In genomic region chr1:58465042-58465441, GRCm38 (mm10) we compare ENCODE assay signal across 22 mouse cellular contexts. TPM values are rescaled to one million over a fixed set of nuclear protein-coding genes. Genes with fewer than 3 reads are reported as not detected.
DNase-seq lines count a peak whose midpoint lies in the region; ATAC-seq and TF ChIP-seq lines count a peak whose summit lies in the region.
"Had no signal": no experiment of that assay in that cellular context is flagged by ENCODE, and none has a peak within 500 bp of the region (broad histone marks: within the 10 kb centered on the region; RNA-seq: fewer than 3 reads in every experiment).

No protein-coding gene starts in this region.

- no peak for DNase-seq in cerebellum, postnatal 4 days (ENCODE audit: low spot score in 2 of 2)
- peak; percentile 60 for DNase-seq in cerebellum, adult 11-12 months
- DNase-seq in cerebellum, adult 9-10 months, result peak; percentile 65
- peak; percentile 60 to 73 for DNase-seq in cerebellum, postnatal 25 days
- DNase-seq in gastrocnemius, adult 2 months, result no peak
- no peak for DNase-seq in urinary bladder, postnatal 4 days (ENCODE audit: low spot score in 2 of 2)
- DNase-seq: adrenal gland, adult 8-10 months; adrenal gland, postnatal 36 days; B cell, adult 2 months; forebrain, postnatal 0 days; gastrocnemius, postnatal 14 days; heart, postnatal 36 days; kidney, adult 8-10 months had no signal

- intact Hi-C loops in gastrocnemius, adult 2 months (cut with DNase I), result no loop called here

- no peak overlapping the region for H3K27ac ChIP-seq in gastrocnemius, adult 2 months
- H3K27ac ChIP-seq in forebrain, embryonic 13.5 days, result no peak overlapping the region
- H3K27ac ChIP-seq: embryonic facial prominence, embryonic 13.5 days; forebrain, embryonic 12.5 days; hindbrain, embryonic 15.5 days had no signal

- H3K9me3 ChIP-seq in forebrain, embryonic 13.5 days (replicated peaks), result no peaks in the 10 kb centered on the region
- H3K9me3 ChIP-seq: embryonic facial prominence, embryonic 13.5 days; forebrain, embryonic 12.5 days; G1E; heart, embryonic 12.5 days; hindbrain, embryonic 15.5 days had no signal

- H3K4me2 ChIP-seq in forebrain, embryonic 13.5 days, result no peak overlapping the region
- H3K4me2 ChIP-seq: embryonic facial prominence, embryonic 13.5 days; forebrain, embryonic 12.5 days; heart, embryonic 12.5 days; hindbrain, embryonic 15.5 days had no signal

- 89% methylated on average over 4 of the region's 4 CpGs for WGBS in forebrain, embryonic 13.5 days

- peak; percentile 83 for ATAC-seq in cerebellum, adult (ENCODE audit: insufficient number of reproducible peaks, low FRiP score, low TSS enrichment)
- ATAC-seq in forebrain, embryonic 13.5 days, result no peak
- ATAC-seq: CD4-positive, CD25-positive, alpha-beta regulatory T cell, adult 4 months; forebrain, postnatal 0 days; intestine, embryonic 16.5 days had no signal

- H3K4me1 ChIP-seq in forebrain, embryonic 13.5 days, result no peaks in the 10 kb centered on the region
- H3K4me1 ChIP-seq: embryonic facial prominence, embryonic 13.5 days; forebrain, embryonic 12.5 days; heart, embryonic 12.5 days; hindbrain, embryonic 15.5 days had no signal

- H3K9ac ChIP-seq in forebrain, embryonic 13.5 days, result no peak overlapping the region
- H3K9ac ChIP-seq: embryonic facial prominence, embryonic 13.5 days; forebrain, embryonic 12.5 days; forebrain, postnatal 0 days; heart, embryonic 12.5 days; hindbrain, embryonic 15.5 days had no signal

- no peak overlapping the region for H3K4me3 ChIP-seq in gastrocnemius, adult 2 months
- no peak overlapping the region for H3K4me3 ChIP-seq in forebrain, embryonic 13.5 days
- H3K4me3 ChIP-seq: embryonic facial prominence, embryonic 13.5 days; forebrain, embryonic 12.5 days; heart, embryonic 12.5 days; hindbrain, embryonic 15.5 days had no signal

- peaks cover 90% of the 10 kb centered on the region for H3K36me3 ChIP-seq in forebrain, embryonic 13.5 days (ENCODE audit: poor library complexity, severe bottlenecking)

- H3K27me3 ChIP-seq in forebrain, embryonic 13.5 days, result no peaks in the 10 kb centered on the region
- H3K27me3 ChIP-seq: embryonic facial prominence, embryonic 13.5 days; forebrain, embryonic 12.5 days; heart, embryonic 12.5 days; hindbrain, embryonic 15.5 days had no signal

- TF ChIP-seq CTCF in gastrocnemius, adult 2 months (IDR thresholded peaks at IDR 0.05), result no peak

RNA-seq across cellular contexts. Expression of gene Ppil3, which starts 19.8 kb away (rescaled TPM):
- total RNA-seq in gastrocnemius, adult 2 months (2021), result 10 to 100 TPM; 13.6 to 13.9 TPM
- polyA plus RNA-seq in forebrain, embryonic 13.5 days (2015; fragmentation: Nextera tagmentation; extraction: Ambion mirVana), result 54.2 and 54.6 TPM in 2 replicates

RNA-seq across cellular contexts. Expression of gene Nif3l1, which starts 20.1 kb away (rescaled TPM):
- total RNA-seq in gastrocnemius, adult 2 months (2021), result 1 to 10 TPM; 7.7 to 9.4 TPM
- 64.1 and 64.8 TPM in 2 replicates for polyA plus RNA-seq in forebrain, embryonic 13.5 days (2015; fragmentation: Nextera tagmentation; extraction: Ambion mirVana)

RNA-seq across cellular contexts. Expression of gene Orc2, which starts 39.9 kb away (rescaled TPM):
- 10 to 100 TPM; 12.5 to 12.7 TPM for total RNA-seq in gastrocnemius, adult 2 months (2021)
- 34.0 and 40.1 TPM in 2 replicates for polyA plus RNA-seq in forebrain, embryonic 13.5 days (2015; fragmentation: Nextera tagmentation; extraction: Ambion mirVana)

RNA-seq across cellular contexts. Expression of gene Clk1, which starts 41.2 kb away (rescaled TPM):
- 10 to 100 TPM; 46.4 to 52.1 TPM for total RNA-seq in gastrocnemius, adult 2 months (2021)
- polyA plus RNA-seq in forebrain, embryonic 13.5 days (2015; fragmentation: Nextera tagmentation; extraction: Ambion mirVana), result 165 and 177 TPM in 2 replicates

Comparison
In these comparisons a context has a peak if more than half of its experiments do, and no peak if none do; other contexts are left out.
1. DNase-seq: peak in cerebellum, adult 11-12 months (single experiment), cerebellum, adult 9-10 months (single experiment) and cerebellum, postnatal 25 days (2 of 2); none in cerebellum, postnatal 4 days (0 of 2), gastrocnemius, adult 2 months (single experiment) and urinary bladder, postnatal 4 days (0 of 2).